Mouse (Mus musculus): ENCODE measurements around the gene Bicral. TPM values are rescaled to one million over a fixed set of nuclear protein-coding genes. Genes with fewer than 3 reads are reported as not detected.
A peak's percentile ranks its signal among the peaks of the same experiment; 100 is the strongest.

Gene Bicral
- polyA plus RNA-seq, 1 experiment = 5.1 TPM

DNA sequence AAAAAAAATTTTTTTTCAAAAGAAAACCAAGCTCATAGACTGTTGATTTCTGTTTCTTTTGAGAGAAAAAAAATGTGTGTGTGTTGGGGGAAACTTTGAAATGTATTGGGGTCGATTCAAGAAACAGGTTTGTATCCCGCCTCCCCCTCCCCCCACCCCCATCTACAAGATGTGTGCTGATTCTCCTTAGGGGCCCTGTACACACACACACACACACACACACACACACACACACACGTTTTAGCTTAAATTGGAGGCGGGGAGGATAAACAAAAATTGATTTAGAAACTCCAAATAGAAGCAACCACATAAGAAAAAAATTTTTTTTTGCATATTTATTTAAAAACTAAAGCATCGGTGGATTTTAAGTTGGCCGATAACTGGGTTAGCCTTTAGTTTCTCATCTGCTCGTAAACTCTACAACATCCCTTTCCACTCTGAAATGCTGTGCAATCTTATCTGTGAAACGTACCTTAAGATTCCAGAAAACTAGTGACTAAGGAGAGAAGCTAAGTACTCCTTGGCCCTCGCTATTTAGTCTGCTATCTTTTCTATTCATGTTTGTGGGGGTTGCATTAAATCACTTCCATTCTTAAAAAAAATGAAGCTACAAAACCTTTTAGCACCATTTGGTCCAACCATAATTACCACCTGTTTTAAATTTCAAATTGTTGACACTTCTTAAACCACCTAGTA lies 615 bp upstream of the Bicral start:
- Histone ChIP-seq H3K27me3 (ENCODE audit: control insufficient read depth, insufficient read depth, insufficient read length) (no peaks in the 10 kb centered on the region), H3K4me2 (ENCODE audit: low read depth) (peak overlapping the region; percentile 69), H3ac (ENCODE audit: control insufficient read depth, insufficient read length) (peak overlapping the region; percentile 98), H3K4me3 (peak overlapping the region; percentile 85), H3K79me2 (ENCODE audit: control insufficient read depth, insufficient read depth) (peaks cover 32% of the 10 kb centered on the region), H3K36me3 (ENCODE audit: control insufficient read depth, insufficient read depth) (no peaks in the 10 kb centered on the region)
- no peak for TF ChIP-seq E2F4 (IDR thresholded peaks at IDR 0.05; ENCODE audit: insufficient read depth)
- no peak for TF ChIP-seq MYOG (IDR thresholded peaks at IDR 0.05; ENCODE audit: control insufficient read depth in 1 of 3, insufficient read depth in 1 of 3, insufficient read length in 2 of 3, low read depth in 2 of 3)
- no peak for TF ChIP-seq TCF12 (IDR thresholded peaks at IDR 0.05; ENCODE audit: insufficient read depth, poor library complexity, severe bottlenecking)
- TF ChIP-seq TCF3 (IDR thresholded peaks at IDR 0.05; ENCODE audit: insufficient read length, low read depth) = no peak
- no peak for TF ChIP-seq SRF (IDR thresholded peaks at IDR 0.05; ENCODE audit: control insufficient read depth, insufficient read length, low read depth)
- TF ChIP-seq POLR2AphosphoS2 (IDR thresholded peaks at IDR 0.05; ENCODE audit: insufficient read length, low read depth) = no peak
- no peak for TF ChIP-seq POLR2A (IDR thresholded peaks at IDR 0.05; ENCODE audit: insufficient read length, low read depth)
- no peak for TF ChIP-seq USF1 (IDR thresholded peaks at IDR 0.05; ENCODE audit: low read depth)

DNA sequence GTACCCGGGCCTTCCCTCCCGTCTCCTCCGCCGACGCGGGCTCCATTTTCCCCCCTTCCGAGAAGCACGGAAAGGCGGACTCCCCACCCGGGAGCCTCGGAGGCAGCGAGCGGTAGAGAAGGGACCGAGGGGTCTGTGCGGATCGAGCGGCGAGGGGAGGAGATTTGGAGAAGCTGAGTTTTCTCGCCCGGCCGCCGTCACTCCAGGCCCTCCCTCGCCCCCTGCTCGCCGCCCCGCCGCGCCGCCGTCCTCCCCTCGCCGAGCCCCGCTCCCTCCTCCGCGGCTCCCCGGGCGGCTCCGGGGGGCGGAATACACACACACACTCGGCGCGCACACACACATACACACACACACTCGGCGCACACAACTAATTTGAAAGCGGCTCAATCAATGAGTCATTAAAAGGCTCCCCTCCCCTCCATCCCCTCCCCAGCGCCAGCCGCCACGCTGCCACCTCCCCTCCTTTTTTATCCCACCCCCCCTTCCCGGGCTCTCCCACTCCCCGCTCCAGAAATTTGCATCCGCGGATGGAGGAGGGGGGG lies 850 bp downstream of the Bicral start:
- no peaks in the 10 kb centered on the region for H3K36me3 ChIP-seq (ENCODE audit: control insufficient read depth, insufficient read depth)
- H3K4me3 ChIP-seq = peak overlapping the region; percentile 85
- no peak overlapping the region for H3K4me2 ChIP-seq (ENCODE audit: low read depth)
- TF ChIP-seq E2F4 (IDR thresholded peaks at IDR 0.05; ENCODE audit: insufficient read depth) = no peak
- TF ChIP-seq POLR2AphosphoS2 (IDR thresholded peaks at IDR 0.05; ENCODE audit: insufficient read length, low read depth) = peak; percentile 55
- TF ChIP-seq POLR2A (IDR thresholded peaks at IDR 0.05; ENCODE audit: insufficient read length, low read depth) = peak; percentile 69
- TF ChIP-seq MYOD1 (IDR thresholded peaks at IDR 0.05; ENCODE audit: control insufficient read depth in 1 of 3, insufficient read length in 2 of 3, low read depth in 2 of 3) = no peak
- TF ChIP-seq MYOG (IDR thresholded peaks at IDR 0.05; ENCODE audit: control insufficient read depth in 1 of 3, insufficient read depth in 1 of 3, insufficient read length in 2 of 3, low read depth in 2 of 3) = no peak
- peaks cover 32% of the 10 kb centered on the region for H3K79me2 ChIP-seq (ENCODE audit: control insufficient read depth, insufficient read depth)
- no peaks in the 10 kb centered on the region for H3K27me3 ChIP-seq (ENCODE audit: control insufficient read depth, insufficient read depth, insufficient read length)
- H3ac ChIP-seq (ENCODE audit: control insufficient read depth, insufficient read length) = peak overlapping the region; percentile 98

DNA sequence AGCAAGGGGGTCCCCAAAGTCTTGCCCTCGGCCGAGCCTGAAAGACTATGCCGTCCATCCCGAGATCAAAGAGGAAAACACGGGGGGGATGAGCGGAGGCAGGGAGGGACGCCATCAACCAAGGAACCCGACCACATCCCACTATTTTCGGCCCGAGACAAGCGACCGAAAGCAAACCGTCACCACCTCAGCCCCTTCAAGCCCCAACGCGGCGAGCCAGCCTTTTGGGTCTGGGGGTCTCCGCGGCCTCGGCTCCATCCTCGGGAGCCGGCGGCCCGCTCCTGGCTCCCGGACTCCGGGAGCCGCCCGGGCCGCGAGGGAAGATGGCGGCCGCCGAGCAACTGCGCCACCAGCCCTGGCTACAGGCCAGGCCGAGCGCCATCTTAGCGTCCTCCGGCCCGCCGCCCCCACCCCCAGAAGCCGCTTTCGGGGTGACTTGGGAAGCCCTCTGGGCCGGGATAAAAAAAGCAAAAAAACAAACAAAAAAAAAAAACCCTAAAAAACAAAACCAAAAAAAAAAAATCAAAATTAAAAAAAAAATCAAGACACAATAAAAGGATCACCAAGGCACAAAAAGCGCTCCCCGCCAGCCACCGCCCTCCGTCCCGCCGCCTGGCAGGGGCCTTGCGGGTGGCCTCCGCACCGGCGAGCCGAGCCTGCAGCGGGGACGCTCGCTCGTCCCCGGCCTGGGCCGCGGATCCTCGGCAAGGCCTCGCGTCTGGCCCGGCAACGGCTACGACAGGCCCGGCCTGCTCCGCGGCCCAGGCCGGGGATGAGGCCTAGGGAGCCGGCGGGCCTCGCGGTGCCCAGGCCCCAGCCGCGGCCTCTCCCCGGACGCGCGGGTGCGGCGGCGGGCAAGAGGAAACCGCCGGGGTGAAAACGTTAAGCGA lies 1.6 kb downstream of the Bicral start:
- no peaks in the 10 kb centered on the region for H3K27me3 ChIP-seq (ENCODE audit: control insufficient read depth, insufficient read depth, insufficient read length)
- H3ac ChIP-seq (ENCODE audit: control insufficient read depth, insufficient read length) = peak overlapping the region; percentile 98
- TF ChIP-seq MYOG (IDR thresholded peaks at IDR 0.05; ENCODE audit: control insufficient read depth in 1 of 3, insufficient read depth in 1 of 3, insufficient read length in 2 of 3, low read depth in 2 of 3) = peak in 1 of 3 experiments; percentile 41
- TF ChIP-seq MAX (IDR thresholded peaks at IDR 0.05; ENCODE audit: low read depth) = no peak
- peak in 1 of 3 experiments; percentile 18 for TF ChIP-seq MYOD1 (IDR thresholded peaks at IDR 0.05; ENCODE audit: control insufficient read depth in 1 of 3, insufficient read length in 2 of 3, low read depth in 2 of 3)
- peak; percentile 71 for TF ChIP-seq POLR2AphosphoS2 (IDR thresholded peaks at IDR 0.05; ENCODE audit: insufficient read length, low read depth)
- TF ChIP-seq TCF3 (IDR thresholded peaks at IDR 0.05; ENCODE audit: insufficient read length, low read depth) = no peak
- TF ChIP-seq REST (IDR thresholded peaks at IDR 0.05; ENCODE audit: insufficient read depth, insufficient read length) = no peak
- peak; percentile 41 for TF ChIP-seq POLR2A (IDR thresholded peaks at IDR 0.05; ENCODE audit: insufficient read length, low read depth)
- TF ChIP-seq SRF (IDR thresholded peaks at IDR 0.05; ENCODE audit: control insufficient read depth, insufficient read length, low read depth) = no peak
- H3K4me2 ChIP-seq (ENCODE audit: low read depth) = peak overlapping the region; percentile 77
- H3K4me3 ChIP-seq = peak overlapping the region; percentile 85
- H3K36me3 ChIP-seq (ENCODE audit: control insufficient read depth, insufficient read depth) = no peaks in the 10 kb centered on the region
- peaks cover 32% of the 10 kb centered on the region for H3K79me2 ChIP-seq (ENCODE audit: control insufficient read depth, insufficient read depth)

DNA sequence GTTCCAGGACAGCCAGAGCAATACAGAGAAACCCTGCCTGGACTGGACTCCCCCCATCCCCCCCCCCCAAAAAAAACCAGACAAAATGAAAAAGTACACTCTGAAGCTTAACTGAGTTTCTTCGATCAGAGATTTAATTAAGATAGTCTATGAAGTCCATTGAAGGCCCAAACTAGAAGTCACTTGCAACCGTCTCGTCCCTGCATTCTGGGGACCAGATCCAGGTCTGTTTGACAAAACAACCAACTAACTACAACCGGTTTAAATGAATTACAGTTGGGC lies 2.2 kb downstream of the Bicral start:
- H3K79me2 ChIP-seq (ENCODE audit: control insufficient read depth, insufficient read depth) = peaks cover 32% of the 10 kb centered on the region

More for the DNA sequence above, 2.2 kb downstream of the Bicral start:
- no peak for TF ChIP-seq MYOD1 (IDR thresholded peaks at IDR 0.05; ENCODE audit: control insufficient read depth in 1 of 3, insufficient read length in 2 of 3, low read depth in 2 of 3)
- no peak for TF ChIP-seq MYOG (IDR thresholded peaks at IDR 0.05; ENCODE audit: control insufficient read depth in 1 of 3, insufficient read depth in 1 of 3, insufficient read length in 2 of 3, low read depth in 2 of 3)
- TF ChIP-seq POLR2AphosphoS2 (IDR thresholded peaks at IDR 0.05; ENCODE audit: insufficient read length, low read depth) = no peak
- TF ChIP-seq TCF12 (IDR thresholded peaks at IDR 0.05; ENCODE audit: insufficient read depth, poor library complexity, severe bottlenecking) = no peak
- no peak for TF ChIP-seq MAX (IDR thresholded peaks at IDR 0.05; ENCODE audit: low read depth)
- TF ChIP-seq E2F4 (IDR thresholded peaks at IDR 0.05; ENCODE audit: insufficient read depth) = no peak
- TF ChIP-seq TCF3 (IDR thresholded peaks at IDR 0.05; ENCODE audit: insufficient read length, low read depth) = no peak
- no peak for TF ChIP-seq REST (IDR thresholded peaks at IDR 0.05; ENCODE audit: insufficient read depth, insufficient read length)
- no peak for TF ChIP-seq POLR2A (IDR thresholded peaks at IDR 0.05; ENCODE audit: insufficient read length, low read depth)
- TF ChIP-seq USF1 (IDR thresholded peaks at IDR 0.05; ENCODE audit: low read depth) = no peak
- no peak for TF ChIP-seq SRF (IDR thresholded peaks at IDR 0.05; ENCODE audit: control insufficient read depth, insufficient read length, low read depth)
- no peak for TF ChIP-seq CEBPB (IDR thresholded peaks at IDR 0.05; ENCODE audit: insufficient read depth, poor library complexity, severe bottlenecking)
- Histone ChIP-seq H3K4me2 (ENCODE audit: low read depth) (peak overlapping the region; percentile 77), H3K27me3 (ENCODE audit: control insufficient read depth, insufficient read depth, insufficient read length) (no peaks in the 10 kb centered on the region), H3K4me3 (peak overlapping the region; percentile 85), H3K36me3 (ENCODE audit: control insufficient read depth, insufficient read depth) (no peaks in the 10 kb centered on the region), H3ac (ENCODE audit: control insufficient read depth, insufficient read length) (peak overlapping the region; percentile 98)

Measured in myocyte (in vitro differentiated cells).